Mouse (Mus musculus) small intestine, adult 2 months (tissue): ENCODE results near the gene Itga2b. TPM values are rescaled to one million over a fixed set of nuclear protein-coding genes. Genes with fewer than 3 reads are reported as not detected.

ENCODE experiments used
- H3K27ac ChIP-seq: fragments of 200-500 bp; 2 replicates; pipeline ENCODE4 v1.5.1; 2012; ENCODE audit warnings: low read depth, low read length, control low read depth, inconsistent platforms; ENCODE audit not compliant: insufficient read depth
- H3K27me3 ChIP-seq: fragments of 200-500 bp; 2 replicates; pipeline ENCODE4 v1.6.1; 2012; ENCODE audit warnings: mild to moderate bottlenecking, moderate library complexity, low read length, inconsistent platforms; ENCODE audit not compliant: control insufficient read depth, insufficient read depth
- H3K36me3 ChIP-seq: fragments of 200-500 bp; 2 replicates; pipeline ENCODE4 v1.6.1; 2012; ENCODE audit warnings: mild to moderate bottlenecking, low read length, control low read depth, inconsistent platforms; ENCODE audit not compliant: control insufficient read depth, insufficient read depth
- H3K4me1 ChIP-seq: fragments of 200-500 bp; 2 replicates; pipeline ENCODE4 v1.6.1; 2012; ENCODE audit warnings: low read length, inconsistent platforms, mixed read lengths; ENCODE audit not compliant: control insufficient read depth, insufficient read depth, insufficient read length
- H3K4me3 ChIP-seq: fragments of 200-500 bp; 2 replicates; pipeline ENCODE4 v1.5.1; 2012; ENCODE audit warnings: low read depth, mild to moderate bottlenecking, control low read depth, inconsistent platforms, low read length, moderate library complexity
- CTCF ChIP-seq: fragments of 200-500 bp; IDR thresholded peaks from 2 replicates; pipeline ENCODE4 v1.5.1; 2012; ENCODE audit warnings: low read depth, mild to moderate bottlenecking, control low read depth, inconsistent platforms, low read length, moderate library complexity, mixed read lengths; ENCODE audit not compliant: insufficient replicate concordance, insufficient read length; ENCODE audit errors: extremely low read depth
- POLR2A ChIP-seq: fragments of 200-500 bp; IDR thresholded peaks from 2 replicates; pipeline ENCODE4 v1.6.1; 2012; ENCODE audit warnings: low read depth, mild to moderate bottlenecking, control low read depth, inconsistent platforms, low read length, moderate library complexity
- WGBS: fragments of 180-500 bp; shearing (Covaris S2); methylation state at CpG from one replicate; pipeline ENCODE4 v1.1.7; 2018; 5-methylcytosine and 5-hydroxymethylcytosine counted together
- polyA plus RNA-seq: library from polyadenylated mRNA; depleted of rRNA; stranded (reverse); fragments of >200 nt; gene quantifications from 2 replicates; pipeline ENCODE4 v1.2.3, GENCODE M21; 2012

Gene Itga2b
- polyA plus RNA-seq, 1 experiment: 3.9 TPM

DNA sequence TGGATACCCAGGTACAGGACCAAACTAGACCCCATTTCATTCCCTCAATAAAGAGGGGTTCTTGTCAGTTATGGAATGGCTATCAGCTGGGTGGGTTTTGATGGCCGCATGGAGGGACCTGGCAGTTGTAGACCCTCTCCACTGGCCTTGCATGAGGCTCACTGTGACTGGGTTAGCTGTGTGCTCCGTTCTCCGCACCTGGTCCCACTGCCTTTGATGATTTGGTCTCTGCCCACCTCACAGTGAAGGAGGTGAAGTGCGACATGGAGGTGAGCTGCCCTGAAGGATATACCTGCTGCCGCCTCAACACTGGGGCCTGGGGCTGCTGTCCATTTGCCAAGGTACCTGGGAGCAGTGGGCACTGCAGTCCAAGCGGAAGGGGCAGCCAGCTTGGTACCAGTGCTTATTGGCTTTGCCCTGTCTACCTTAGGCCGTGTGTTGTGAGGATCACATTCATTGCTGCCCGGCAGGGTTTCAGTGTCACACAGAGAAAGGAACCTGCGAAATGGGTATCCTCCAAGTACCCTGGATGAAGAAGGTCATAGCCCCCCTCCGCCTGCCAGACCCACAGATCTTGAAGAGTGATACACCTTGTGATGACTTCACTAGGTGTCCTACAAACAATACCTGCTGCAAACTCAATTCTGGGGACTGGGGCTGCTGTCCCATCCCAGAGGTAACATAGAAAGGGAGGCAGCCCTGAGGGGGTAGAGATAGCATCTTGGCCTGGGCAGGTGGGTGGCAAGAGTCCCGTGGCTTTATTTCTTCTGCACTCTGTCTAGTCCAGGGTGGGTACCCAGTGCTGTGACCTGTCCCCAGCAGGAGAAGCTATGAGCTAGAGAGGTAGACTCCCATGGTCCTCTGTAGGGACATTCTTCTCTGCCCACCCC lies 34.9 kb downstream of the Itga2b start:
- WGBS: 89% methylated on average over 11 of the region's 11 CpGs
- Histone ChIP-seq H3K27me3 (peaks cover 8% of the 10 kb centered on the region; the same call in 1 of the 2 replicates), H3K4me3 (no peak overlapping the region), H3K36me3 (peaks cover 19% of the 10 kb centered on the region), H3K27ac (no peak overlapping the region), H3K4me1 (peaks cover 18% of the 10 kb centered on the region)
- TF ChIP-seq CTCF (no peak), POLR2A (no peak)

DNA sequence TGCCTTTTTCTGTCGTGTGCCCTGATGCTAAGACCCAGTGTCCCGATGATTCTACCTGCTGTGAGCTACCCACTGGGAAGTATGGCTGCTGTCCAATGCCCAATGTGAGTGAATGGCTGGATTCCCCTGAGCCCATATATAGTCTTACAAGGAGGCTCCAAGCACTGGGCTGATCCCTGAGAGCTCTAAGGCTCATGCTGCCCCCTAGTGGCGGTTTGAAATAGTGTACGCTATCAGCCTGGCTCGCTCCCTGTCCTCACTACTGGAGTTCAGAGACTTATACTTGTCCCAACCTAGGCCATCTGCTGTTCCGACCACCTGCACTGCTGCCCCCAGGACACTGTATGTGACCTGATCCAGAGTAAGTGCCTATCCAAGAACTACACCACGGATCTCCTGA lies 35.5 kb downstream of the Itga2b start:
- 15% methylated on average over 7 of the region's 7 CpGs for whole genome bisulfite sequencing
- H3K27ac ChIP-seq: no peak overlapping the region
- H3K4me1 ChIP-seq: peaks cover 18% of the 10 kb centered on the region
- H3K4me3 ChIP-seq: no peak overlapping the region
- peaks cover 8% of the 10 kb centered on the region; the same call in 1 of the 2 replicates for H3K27me3 ChIP-seq
- no peak; the same call in 1 of the 2 replicates for TF ChIP-seq POLR2A
- peak; percentile 79; the same call in 1 of the 2 replicates for TF ChIP-seq CTCF
- peaks cover 19% of the 10 kb centered on the region for H3K36me3 ChIP-seq

DNA sequence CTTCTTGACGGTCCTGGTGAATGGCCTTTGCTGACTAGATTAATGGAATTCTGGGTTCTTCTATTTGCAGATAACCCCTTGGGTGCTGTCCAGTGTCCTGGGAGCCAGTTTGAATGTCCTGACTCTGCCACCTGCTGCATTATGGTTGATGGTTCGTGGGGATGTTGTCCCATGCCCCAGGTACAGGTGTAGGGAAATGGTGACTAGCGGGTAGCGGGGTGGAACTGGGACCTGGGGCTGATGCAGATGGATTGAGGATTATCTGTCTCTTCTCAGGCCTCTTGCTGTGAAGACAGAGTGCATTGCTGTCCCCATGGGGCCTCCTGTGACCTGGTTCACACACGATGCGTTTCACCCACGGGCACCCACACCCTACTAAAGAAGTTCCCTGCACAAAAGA lies 36.1 kb downstream of the Itga2b start:
- 92% methylated on average over 7 of the region's 7 CpGs for WGBS
- no peak for TF ChIP-seq POLR2A
- no peak for TF ChIP-seq CTCF
- Histone ChIP-seq H3K27me3 (peaks cover 4% of the 10 kb centered on the region; the same call in 1 of the 2 replicates), H3K36me3 (peaks cover 19% of the 10 kb centered on the region), H3K4me3 (no peak overlapping the region), H3K4me1 (peaks cover 18% of the 10 kb centered on the region), H3K27ac (no peak overlapping the region)

DNA sequence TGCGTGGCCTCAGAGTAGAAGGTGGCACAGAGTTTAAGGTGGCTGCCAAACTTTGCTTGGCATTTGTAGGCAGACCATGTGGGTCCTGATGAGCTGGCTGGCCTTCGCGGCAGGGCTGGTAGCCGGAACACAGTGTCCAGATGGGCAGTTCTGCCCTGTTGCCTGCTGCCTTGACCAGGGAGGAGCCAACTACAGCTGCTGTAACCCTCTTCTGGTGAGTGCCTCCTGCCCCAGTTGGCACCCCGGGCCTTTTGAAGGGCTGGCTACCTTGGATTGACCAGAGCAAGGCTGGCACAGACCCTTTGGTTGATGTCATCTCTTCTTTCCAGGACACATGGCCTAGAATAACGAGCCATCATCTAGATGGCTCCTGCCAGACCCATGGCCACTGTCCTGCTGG lies 37.0 kb downstream of the Itga2b start:
- peaks cover 19% of the 10 kb centered on the region for H3K36me3 ChIP-seq
- peak overlapping the region; percentile 25; the same call in 1 of the 2 replicates for H3K27ac ChIP-seq
- H3K4me1 ChIP-seq: peaks cover 14% of the 10 kb centered on the region
- TF ChIP-seq CTCF: no peak
- TF ChIP-seq POLR2A: no peak
- 79% methylated on average over 6 of the region's 6 CpGs for WGBS
- H3K4me3 ChIP-seq: peak overlapping the region; percentile 44
- H3K27me3 ChIP-seq: no peaks in the 10 kb centered on the region

DNA sequence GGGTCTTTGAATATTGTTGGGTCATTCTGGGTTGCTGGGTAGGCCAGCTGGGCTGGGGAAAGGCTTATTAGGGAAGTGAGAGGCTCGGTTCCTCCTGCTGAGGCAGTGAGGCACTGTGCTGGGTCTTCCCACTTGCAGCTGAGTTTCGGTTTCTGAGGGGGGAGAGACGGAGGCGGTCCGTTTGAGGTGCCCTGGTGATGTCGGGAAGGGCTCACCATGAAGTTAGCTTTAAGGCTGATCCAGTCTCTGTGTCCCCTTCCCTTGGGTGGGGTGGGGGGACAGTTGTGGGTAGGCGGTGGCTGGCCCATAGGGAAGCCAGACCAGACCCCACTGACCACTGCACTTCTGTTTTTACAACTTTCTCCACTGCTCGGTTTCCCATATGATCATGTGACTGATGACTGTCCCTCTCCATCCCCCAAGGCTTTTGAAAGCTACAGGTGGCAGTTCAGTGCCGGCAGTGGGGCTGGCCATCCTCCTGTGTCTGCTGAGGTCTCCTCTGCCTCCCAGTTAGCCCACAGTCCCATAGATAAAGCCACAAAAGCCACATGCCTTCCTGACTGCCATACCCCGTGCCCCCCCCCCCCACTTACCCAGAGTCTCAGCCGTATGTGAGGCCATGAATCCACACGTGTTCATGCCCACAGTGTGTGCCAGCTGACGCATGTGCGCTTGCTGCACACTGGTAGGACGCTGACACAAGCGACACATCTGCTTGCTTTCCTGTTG lies 37.6 kb downstream of the Itga2b start:
- H3K27me3 ChIP-seq: no peaks in the 10 kb centered on the region
- peaks cover 9% of the 10 kb centered on the region for H3K4me1 ChIP-seq
- H3K27ac ChIP-seq: peak overlapping the region; percentile 56
- 53% methylated on average over 16 of the region's 16 CpGs for WGBS
- H3K4me3 ChIP-seq: peak overlapping the region; percentile 44
- peaks cover 19% of the 10 kb centered on the region for H3K36me3 ChIP-seq
- no peak for TF ChIP-seq CTCF
- TF ChIP-seq POLR2A: no peak; the same call in 1 of the 2 replicates

DNA sequence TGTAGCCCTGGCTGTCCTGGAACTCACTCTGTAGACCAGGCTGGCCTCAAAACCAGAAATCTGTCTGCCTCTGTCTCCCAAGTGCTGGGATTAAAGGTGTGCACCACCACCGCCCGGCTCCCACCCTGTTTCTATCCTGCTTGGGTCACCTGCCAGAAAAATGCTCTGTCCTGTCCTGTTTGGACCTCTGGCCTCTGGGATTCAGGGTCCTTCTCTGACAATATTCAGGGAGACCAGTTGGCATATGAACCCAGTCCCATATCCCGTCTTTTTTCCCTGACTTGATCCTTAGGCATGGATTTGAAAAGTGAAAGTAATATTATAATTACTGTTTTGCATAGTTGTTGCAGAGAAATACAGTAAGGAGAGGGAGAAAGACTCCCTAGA lies 38.2 kb downstream of the Itga2b start:
- WGBS: 42% methylated on average over 3 of the region's 3 CpGs
- H3K27me3 ChIP-seq: no peaks in the 10 kb centered on the region
- peaks cover 19% of the 10 kb centered on the region for H3K36me3 ChIP-seq
- peak overlapping the region; percentile 44 for H3K4me3 ChIP-seq
- peak overlapping the region; percentile 56; the same call in 1 of the 2 replicates for H3K27ac ChIP-seq
- peaks cover 8% of the 10 kb centered on the region; the same call in 1 of the 2 replicates for H3K4me1 ChIP-seq
- TF ChIP-seq CTCF: no peak
- no peak for TF ChIP-seq POLR2A
